Mouse (Mus musculus): ENCODE data around the gene Chka. TPM values are rescaled to one million over a fixed set of nuclear protein-coding genes. Genes with fewer than 3 reads are reported as not detected.

Gene Chka
- polyA plus RNA-seq, 1 experiment from 2014 or later = 68.1 TPM

DNA sequence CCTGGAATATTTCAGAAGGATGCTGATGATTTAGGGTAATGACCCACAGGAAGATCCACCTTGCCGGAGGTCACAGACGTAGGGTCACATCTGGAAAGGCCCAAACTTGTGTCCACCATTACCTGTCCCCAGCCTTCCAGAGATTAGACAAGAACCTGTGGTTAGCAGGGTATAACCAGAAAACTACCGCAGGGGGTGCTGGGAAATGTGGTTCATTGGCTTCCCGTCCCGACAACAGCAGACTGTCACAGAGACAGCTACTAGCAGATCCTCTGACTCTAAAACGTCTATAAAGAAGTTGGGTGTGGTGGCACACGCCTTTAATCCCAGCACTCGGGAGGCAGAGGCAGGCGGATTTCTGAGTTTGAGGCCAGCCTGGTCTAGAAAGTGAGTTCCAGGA, 14.8 kb upstream of the Chka start:
- WGBS = 88% methylated on average over 9 of the region's 9 CpGs

DNA sequence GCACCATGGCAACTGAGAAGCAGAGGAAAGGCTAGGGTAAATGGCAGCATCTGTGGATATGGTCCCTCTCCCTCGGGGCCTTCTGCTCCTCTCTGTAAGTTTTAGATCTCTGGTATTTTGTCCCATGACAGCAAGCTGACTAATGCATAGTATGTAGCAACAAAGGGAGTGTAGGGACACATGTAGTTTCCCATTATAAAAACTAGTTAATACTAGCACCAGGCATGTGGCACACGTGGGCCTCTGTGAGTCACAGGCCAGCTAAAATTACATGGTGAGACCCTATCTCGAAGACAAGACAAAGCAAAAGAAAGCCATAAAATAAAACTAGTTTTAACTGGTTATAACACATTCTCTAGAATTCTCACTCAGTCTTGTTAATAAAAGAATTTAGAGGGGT, 12.6 kb upstream of the Chka start:
- Histone ChIP-seq H3K9me3 (no peaks in the 10 kb centered on the region), H3K36me3 (no peaks in the 10 kb centered on the region), H3K27me3 (no peaks in the 10 kb centered on the region), H3K4me2 (no peak overlapping the region), H3K4me3 (no peak overlapping the region), H3K27ac (0 out of 2 replicates have a peak overlapping the region, but pooled peaks have one; percentile 89), H3K4me1 (peaks cover 28% of the 10 kb centered on the region), H3K9ac (no peak overlapping the region)
- ATAC-seq (ENCODE audit: borderline replicate concordance, extremely low read depth, low FRiP score, low TSS enrichment) = no peak
- WGBS = 82% methylated on average over 3 of the region's 3 CpGs

More for the DNA sequence above, 14.8 kb upstream of the Chka start:
- Histone ChIP-seq H3K27ac (no peak overlapping the region), H3K4me2 (no peak overlapping the region), H3K27me3 (no peaks in the 10 kb centered on the region), H3K4me3 (no peak overlapping the region), H3K4me1 (peaks cover 28% of the 10 kb centered on the region), H3K9ac (no peak overlapping the region), H3K36me3 (no peaks in the 10 kb centered on the region), H3K9me3 (no peaks in the 10 kb centered on the region)
- no peak for ATAC-seq (ENCODE audit: borderline replicate concordance, extremely low read depth, low FRiP score, low TSS enrichment)

DNA sequence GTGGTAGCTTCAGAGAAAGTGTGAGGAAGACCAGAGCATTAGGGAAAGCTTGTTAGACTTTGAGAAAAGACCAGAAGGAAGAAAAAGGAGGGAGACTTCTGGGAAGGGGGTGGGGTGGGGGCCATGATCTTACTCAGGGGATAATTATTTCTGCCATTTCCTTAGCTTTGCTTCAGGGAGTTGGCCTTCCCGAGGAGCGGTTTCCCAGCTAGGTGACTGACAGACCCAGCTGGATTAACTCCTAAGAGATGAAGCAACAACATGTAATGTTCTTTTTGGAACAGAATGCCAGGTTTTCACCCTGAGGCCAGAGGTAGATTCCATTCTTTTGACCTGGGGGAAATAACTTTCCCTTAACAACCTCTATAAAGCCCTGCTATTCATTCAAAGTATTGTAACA, 11.9 kb upstream of the Chka start:
- Histone ChIP-seq H3K27me3 (no peaks in the 10 kb centered on the region), H3K27ac (peak overlapping the region; percentile 89), H3K4me1 (peaks cover 25% of the 10 kb centered on the region), H3K4me2 (no peak overlapping the region), H3K9me3 (no peaks in the 10 kb centered on the region), H3K36me3 (no peaks in the 10 kb centered on the region), H3K9ac (no peak overlapping the region), H3K4me3 (no peak overlapping the region)
- no peak for ATAC-seq (ENCODE audit: borderline replicate concordance, extremely low read depth, low FRiP score, low TSS enrichment)
- WGBS = 27% methylated on average over 2 of the region's 2 CpGs

DNA sequence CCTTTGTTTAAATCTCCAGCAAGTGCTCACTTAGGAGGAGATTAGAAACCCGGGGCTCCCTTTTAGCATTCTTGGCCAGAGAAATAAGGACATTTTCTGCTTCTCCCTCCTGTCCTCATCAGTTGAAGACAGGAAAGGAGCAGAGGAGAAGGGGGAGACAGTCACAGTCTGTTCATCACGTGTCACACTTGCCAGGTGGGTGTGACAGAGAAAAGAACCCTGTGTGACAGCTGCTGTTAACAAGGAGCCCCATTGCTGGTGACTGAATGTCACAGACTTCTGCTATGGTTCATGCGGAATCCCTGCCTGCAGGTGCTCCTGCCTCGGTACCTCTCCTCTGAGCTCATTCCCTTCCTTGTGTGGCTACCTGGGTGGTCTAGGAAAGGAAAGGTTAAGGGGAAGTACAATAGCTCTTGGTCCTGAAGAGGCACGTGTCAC, 11.3 kb upstream of the Chka start:
- Histone ChIP-seq H3K27me3 (no peaks in the 10 kb centered on the region), H3K9me3 (no peaks in the 10 kb centered on the region), H3K4me3 (no peak overlapping the region), H3K36me3 (no peaks in the 10 kb centered on the region), H3K4me1 (peaks cover 29% of the 10 kb centered on the region), H3K4me2 (peak overlapping the region; percentile 11; the same call in 1 of the 2 replicates), H3K9ac (no peak overlapping the region), H3K27ac (peak overlapping the region; percentile 89)
- ATAC-seq (ENCODE audit: borderline replicate concordance, extremely low read depth, low FRiP score, low TSS enrichment) = peak; percentile 33; the same call in 1 of the 2 replicates
- WGBS = 30% methylated on average over 5 of the region's 5 CpGs

DNA sequence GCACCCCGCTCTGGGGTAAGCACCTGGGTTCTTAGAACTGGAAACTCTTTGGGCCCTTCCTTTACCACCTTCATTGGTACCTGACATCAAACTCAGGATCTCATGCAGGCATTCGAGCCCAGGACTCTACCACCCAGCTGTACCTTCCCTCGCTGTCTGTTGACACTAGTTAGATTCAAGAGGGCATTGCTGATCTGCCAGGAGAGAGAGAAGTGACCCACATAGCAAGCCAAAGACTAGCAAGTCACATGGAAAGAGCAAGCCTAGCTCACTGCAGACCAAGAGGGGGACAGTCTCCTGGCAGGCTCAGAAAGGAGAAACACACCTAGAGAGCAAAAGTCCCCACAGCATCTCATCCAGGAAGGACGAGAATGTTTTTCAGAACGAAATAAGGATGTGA, 10.9 kb upstream of the Chka start:
- Histone ChIP-seq H3K36me3 (no peaks in the 10 kb centered on the region), H3K9ac (no peak overlapping the region), H3K27ac (peak overlapping the region; percentile 89), H3K9me3 (no peaks in the 10 kb centered on the region), H3K4me3 (no peak overlapping the region), H3K4me1 (peaks cover 29% of the 10 kb centered on the region), H3K27me3 (no peaks in the 10 kb centered on the region), H3K4me2 (peak overlapping the region; percentile 11; the same call in 1 of the 2 replicates)
- ATAC-seq (ENCODE audit: borderline replicate concordance, extremely low read depth, low FRiP score, low TSS enrichment) = no peak
- 59% methylated on average over 5 of the region's 5 CpGs for WGBS

- 35% methylated on average over 12 of the region's 12 CpGs for WGBS
- H3K27ac ChIP-seq = peak overlapping the region; percentile 95
- no peaks in the 10 kb centered on the region for H3K36me3 ChIP-seq
- peak; percentile 85 for ATAC-seq (ENCODE audit: borderline replicate concordance, extremely low read depth, low FRiP score, low TSS enrichment)
- no peaks in the 10 kb centered on the region for H3K27me3 ChIP-seq
- H3K9me3 ChIP-seq = no peaks in the 10 kb centered on the region
- peaks cover 33% of the 10 kb centered on the region for H3K4me1 ChIP-seq
- peak overlapping the region; percentile 34 for H3K4me2 ChIP-seq
- no peak overlapping the region for H3K9ac ChIP-seq
- no peak overlapping the region for H3K4me3 ChIP-seq
Measured at GRCm38 (mm10) chr19:3842359-3843148, 9.0 kb upstream of the Chka start.

GRCm38 (mm10) chr19:3843629-3844028, 7.9 kb upstream of the Chka start:
- WGBS = 62% methylated on average over 2 of the region's 2 CpGs
- no peak overlapping the region for H3K9ac ChIP-seq
- ATAC-seq (ENCODE audit: borderline replicate concordance, extremely low read depth, low FRiP score, low TSS enrichment) = no peak

GRCm38 (mm10) chr19:3844836-3845235, 6.7 kb upstream of the Chka start:
- Histone ChIP-seq H3K4me3 (no peak overlapping the region), H3K4me1 (peaks cover 30% of the 10 kb centered on the region), H3K9ac (no peak overlapping the region), H3K36me3 (no peaks in the 10 kb centered on the region), H3K4me2 (no peak overlapping the region), H3K27me3 (no peaks in the 10 kb centered on the region), H3K27ac (no peak overlapping the region), H3K9me3 (no peaks in the 10 kb centered on the region)
- WGBS = 87% methylated on average over 1 of the region's 1 CpGs
- ATAC-seq (ENCODE audit: borderline replicate concordance, extremely low read depth, low FRiP score, low TSS enrichment) = no peak

More at GRCm38 (mm10) chr19:3843629-3844028, 7.9 kb upstream of the Chka start:
- Histone ChIP-seq H3K27me3 (no peaks in the 10 kb centered on the region), H3K27ac (peak overlapping the region; percentile 95), H3K4me2 (no peak overlapping the region), H3K4me3 (no peak overlapping the region), H3K9me3 (no peaks in the 10 kb centered on the region), H3K4me1 (peaks cover 35% of the 10 kb centered on the region), H3K36me3 (no peaks in the 10 kb centered on the region)

DNA sequence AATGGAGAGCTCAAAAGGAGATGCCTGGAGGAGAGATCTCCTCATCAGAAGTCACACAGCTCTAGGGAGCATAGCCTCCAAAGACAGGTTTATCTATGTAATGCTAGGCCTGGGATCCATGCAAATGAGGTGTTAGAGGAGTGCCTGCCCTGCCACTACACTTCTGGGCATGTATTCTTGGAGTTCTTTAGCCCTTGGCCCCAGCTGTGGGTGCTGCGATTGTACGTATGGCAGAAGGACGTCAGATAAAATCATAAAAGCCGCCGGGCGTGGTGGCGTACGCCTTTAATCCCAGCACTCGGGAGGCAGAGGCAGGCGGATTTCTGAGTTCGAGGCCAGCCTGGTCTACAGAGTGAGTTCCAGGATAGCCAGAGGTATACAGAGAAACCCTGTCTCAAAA, 6.2 kb upstream of the Chka start:
- no peak overlapping the region for H3K9ac ChIP-seq
- H3K9me3 ChIP-seq = no peaks in the 10 kb centered on the region
- peaks cover 30% of the 10 kb centered on the region for H3K4me1 ChIP-seq
- H3K4me2 ChIP-seq = no peak overlapping the region
- no peak overlapping the region for H3K4me3 ChIP-seq
- no peak for ATAC-seq (ENCODE audit: borderline replicate concordance, extremely low read depth, low FRiP score, low TSS enrichment)
- no peaks in the 10 kb centered on the region for H3K36me3 ChIP-seq
- WGBS = 84% methylated on average over 11 of the region's 11 CpGs
- peak overlapping the region; percentile 56 for H3K27ac ChIP-seq
- H3K27me3 ChIP-seq = no peaks in the 10 kb centered on the region

DNA sequence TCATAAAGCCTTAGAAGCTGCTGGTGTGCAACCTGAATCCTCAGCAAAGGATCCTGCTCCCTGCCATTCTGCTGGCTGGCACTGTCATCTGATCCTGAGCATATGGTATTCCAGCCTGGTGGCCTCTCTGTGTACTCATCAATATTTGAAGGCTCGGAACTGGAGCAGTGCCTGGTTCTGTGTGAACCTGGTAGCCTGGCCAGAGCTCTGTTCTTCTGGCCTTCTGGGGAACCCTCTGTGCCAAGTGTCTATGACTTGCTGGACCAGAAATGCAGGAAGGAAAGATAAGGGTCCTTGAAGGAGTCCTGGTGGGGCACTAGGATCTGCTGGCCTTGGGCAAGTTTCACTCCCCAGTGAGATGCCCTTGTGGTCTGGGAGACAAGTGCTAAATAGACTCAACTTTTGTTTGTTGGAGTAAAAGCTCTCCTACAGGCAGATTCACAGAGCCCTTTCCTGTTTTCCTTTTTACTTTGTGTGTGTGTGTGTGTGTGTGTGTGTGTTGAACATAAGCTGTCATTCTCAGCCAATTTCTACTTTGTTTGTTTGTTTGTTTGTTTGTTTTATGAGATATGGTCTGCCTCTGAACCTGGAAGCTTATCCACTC, 5.7 kb upstream of the Chka start:
- H3K27ac ChIP-seq = peak overlapping the region; percentile 56
- H3K27me3 ChIP-seq = no peaks in the 10 kb centered on the region
- ATAC-seq (ENCODE audit: borderline replicate concordance, extremely low read depth, low FRiP score, low TSS enrichment) = no peak
- no peak overlapping the region for H3K9ac ChIP-seq
- H3K4me1 ChIP-seq = peaks cover 32% of the 10 kb centered on the region
- no peak overlapping the region for H3K4me3 ChIP-seq
- WGBS = 32% methylated on average over 1 of the region's 1 CpGs
- H3K9me3 ChIP-seq = no peaks in the 10 kb centered on the region
- no peaks in the 10 kb centered on the region for H3K36me3 ChIP-seq
- no peak overlapping the region for H3K4me2 ChIP-seq

- Histone ChIP-seq H3K4me3 (no peak overlapping the region), H3K9me3 (no peaks in the 10 kb centered on the region), H3K4me2 (no peak overlapping the region), H3K27me3 (no peaks in the 10 kb centered on the region), H3K4me1 (peaks cover 30% of the 10 kb centered on the region), H3K27ac (0 out of 2 replicates have a peak overlapping the region, but pooled peaks have one; percentile 1), H3K9ac (no peak overlapping the region), H3K36me3 (no peaks in the 10 kb centered on the region)
- WGBS = 67% methylated on average over 10 of the region's 10 CpGs
- ATAC-seq (ENCODE audit: borderline replicate concordance, extremely low read depth, low FRiP score, low TSS enrichment) = no peak
Measured at GRCm38 (mm10) chr19:3846676-3847604, 4.6 kb upstream of the Chka start.

All from lung, embryonic 15.5 days (tissue).